Mouse (Mus musculus) G1E (cell line): ENCODE results near the gene Prrc2a.
"Not testable (repeated sequence)": the region's sequence is repeated elsewhere in the genome, so short reads cannot be mapped to it uniquely, and the experiment has no call there.

ENCODE experiments used
- CTCF ChIP-seq: IDR thresholded peaks from 2 replicates; pipeline ENCODE4 v1.5.1; 2012; ENCODE audit warnings: low read depth, low read length, inconsistent platforms, mixed read lengths
- GATA1 ChIP-seq: IDR thresholded peaks from 2 replicates; pipeline ENCODE4 v1.6.1; 2012; ENCODE audit warnings: borderline replicate concordance, low read length, inconsistent platforms, mixed read lengths

- not testable (repeated sequence) for TF ChIP-seq GATA1, CTCF
These were observed 41.4 kb downstream of the Prrc2a start for GRCm38 (mm10) chr17:35123287-35123686.
